Mouse (Mus musculus): Measurements from ENCODE around the gene Gm20388. TPM values are rescaled to one million over a fixed set of nuclear protein-coding genes. Genes with fewer than 3 reads are reported as not detected.

The Gm20388 gene
- polyA plus RNA-seq, 1 experiment from 2014 or later: not detected

DNA sequence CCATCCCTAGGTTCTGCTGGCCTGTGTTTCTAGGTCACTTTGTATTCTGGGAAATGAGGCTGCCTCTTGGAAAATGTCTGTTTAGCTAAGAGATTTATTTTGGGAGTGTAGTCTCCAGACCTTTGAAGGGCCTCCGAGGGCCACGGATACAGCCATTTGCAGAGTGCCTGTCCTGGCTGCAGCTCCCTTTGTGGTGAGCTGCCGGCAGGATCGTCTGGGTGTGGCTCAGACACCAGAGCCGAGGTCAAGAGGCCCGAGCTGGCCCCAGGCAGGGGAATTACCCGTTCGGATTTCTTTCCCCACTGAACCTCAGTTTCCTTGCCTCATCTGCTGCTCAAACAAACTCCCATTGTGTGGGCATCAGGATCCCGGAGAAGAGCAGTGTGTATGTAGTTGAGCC lies 125.5 kb downstream of the Gm20388 start:
- Histone ChIP-seq H3K27me3 (ENCODE audit: control insufficient read depth, insufficient read depth, low read length) (peaks cover 16% of the 10 kb centered on the region), H3K9me3 (ENCODE audit: control insufficient read depth, low read length) (no peaks in the 10 kb centered on the region), H3K4me3 (ENCODE audit: control insufficient read depth in 1 of 2, insufficient read depth in 1 of 2, low read depth in 1 of 2, low read length in 2 of 2) (no peak overlapping the region), H3K36me3 (ENCODE audit: control insufficient read depth, insufficient read depth, low read length) (no peaks in the 10 kb centered on the region), H3K9ac (ENCODE audit: low read length) (peak overlapping the region; percentile 12; the same call in 1 of the 2 replicates), H3K27ac (replicated peaks in 1 of 2; ENCODE audit: control insufficient read depth in 1 of 2, insufficient read depth in 1 of 2, low read depth in 2 of 2, low read length in 2 of 2) (peak overlapping the region in 1 of 2 experiments; percentile 14; a peak in 2 of 4 replicates), H3K4me1 (ENCODE audit: control insufficient read depth in 2 of 2, insufficient read depth in 2 of 2, low read length in 2 of 2) (peaks cover 29 to 41% of the 10 kb centered on the region in 2 experiments), H3K4me2 (ENCODE audit: low read length) (no peak overlapping the region)
- 14% methylated on average over 9 of the region's 9 CpGs for WGBS
- no peak for ATAC-seq (ENCODE audit: insufficient number of reproducible peaks, insufficient read depth, low FRiP score, low read depth)

GRCm38 (mm10) chr8:120036578-120036977 lies 125.9 kb downstream of the Gm20388 start:
- H3K27me3 ChIP-seq (ENCODE audit: control insufficient read depth, insufficient read depth, low read length): peaks cover 16% of the 10 kb centered on the region
- no peak overlapping the region for H3K4me2 ChIP-seq (ENCODE audit: low read length)
- H3K27ac ChIP-seq (replicated peaks in 1 of 2; ENCODE audit: control insufficient read depth in 1 of 2, insufficient read depth in 1 of 2, low read depth in 2 of 2, low read length in 2 of 2): peak overlapping the region in 1 of 2 experiments; percentile 14; a peak in 2 of 4 replicates
- WGBS: 77% methylated on average over 4 of the region's 4 CpGs
- H3K9me3 ChIP-seq (ENCODE audit: control insufficient read depth, low read length): no peaks in the 10 kb centered on the region
- H3K36me3 ChIP-seq (ENCODE audit: control insufficient read depth, insufficient read depth, low read length): no peaks in the 10 kb centered on the region
- peaks cover 29 to 46% of the 10 kb centered on the region in 2 experiments for H3K4me1 ChIP-seq (ENCODE audit: control insufficient read depth in 2 of 2, insufficient read depth in 2 of 2, low read length in 2 of 2)
- H3K4me3 ChIP-seq (ENCODE audit: control insufficient read depth in 1 of 2, insufficient read depth in 1 of 2, low read depth in 1 of 2, low read length in 2 of 2): no peak overlapping the region
- no peak for ATAC-seq (ENCODE audit: insufficient number of reproducible peaks, insufficient read depth, low FRiP score, low read depth)
- H3K9ac ChIP-seq (ENCODE audit: low read length): no peak overlapping the region

- peak; percentile 12; the same call in 1 of the 2 replicates for ATAC-seq (ENCODE audit: insufficient number of reproducible peaks, insufficient read depth, low FRiP score, low read depth)
- H3K4me1 ChIP-seq (ENCODE audit: control insufficient read depth in 2 of 2, insufficient read depth in 2 of 2, low read length in 2 of 2): peaks cover 29 to 46% of the 10 kb centered on the region in 2 experiments
- peaks cover 16% of the 10 kb centered on the region for H3K27me3 ChIP-seq (ENCODE audit: control insufficient read depth, insufficient read depth, low read length)
- WGBS: 23% methylated on average over 15 of the region's 15 CpGs
- H3K4me2 ChIP-seq (ENCODE audit: low read length): no peak overlapping the region; the same call in 1 of the 2 replicates
- no peak overlapping the region for H3K27ac ChIP-seq (replicated peaks in 1 of 2; ENCODE audit: control insufficient read depth in 1 of 2, insufficient read depth in 1 of 2, low read depth in 2 of 2, low read length in 2 of 2)
- H3K4me3 ChIP-seq (ENCODE audit: control insufficient read depth in 1 of 2, insufficient read depth in 1 of 2, low read depth in 1 of 2, low read length in 2 of 2): no peak overlapping the region
- no peaks in the 10 kb centered on the region for H3K9me3 ChIP-seq (ENCODE audit: control insufficient read depth, low read length)
- no peak overlapping the region for H3K9ac ChIP-seq (ENCODE audit: low read length)
- H3K36me3 ChIP-seq (ENCODE audit: control insufficient read depth, insufficient read depth, low read length): no peaks in the 10 kb centered on the region
Observed at GRCm38 (mm10) chr8:120037199-120037598, 126.6 kb downstream of the Gm20388 start.

GRCm38 (mm10) chr8:120037611-120038010 lies 127.0 kb downstream of the Gm20388 start:
- no peak overlapping the region for H3K9ac ChIP-seq (ENCODE audit: low read length)
- no peaks in the 10 kb centered on the region for H3K36me3 ChIP-seq (ENCODE audit: control insufficient read depth, insufficient read depth, low read length)
- no peak overlapping the region; the same call in 1 of the 2 replicates for H3K4me2 ChIP-seq (ENCODE audit: low read length)
- no peaks in the 10 kb centered on the region for H3K9me3 ChIP-seq (ENCODE audit: control insufficient read depth, low read length)
- no peak for ATAC-seq (ENCODE audit: insufficient number of reproducible peaks, insufficient read depth, low FRiP score, low read depth)
- WGBS: 72% methylated on average over 8 of the region's 8 CpGs
- H3K4me3 ChIP-seq (ENCODE audit: control insufficient read depth in 1 of 2, insufficient read depth in 1 of 2, low read depth in 1 of 2, low read length in 2 of 2): no peak overlapping the region
- H3K27me3 ChIP-seq (ENCODE audit: control insufficient read depth, insufficient read depth, low read length): peaks cover 16% of the 10 kb centered on the region
- no peak overlapping the region for H3K27ac ChIP-seq (replicated peaks in 1 of 2; ENCODE audit: control insufficient read depth in 1 of 2, insufficient read depth in 1 of 2, low read depth in 2 of 2, low read length in 2 of 2)
- peaks cover 29 to 46% of the 10 kb centered on the region in 2 experiments for H3K4me1 ChIP-seq (ENCODE audit: control insufficient read depth in 2 of 2, insufficient read depth in 2 of 2, low read length in 2 of 2)

DNA sequence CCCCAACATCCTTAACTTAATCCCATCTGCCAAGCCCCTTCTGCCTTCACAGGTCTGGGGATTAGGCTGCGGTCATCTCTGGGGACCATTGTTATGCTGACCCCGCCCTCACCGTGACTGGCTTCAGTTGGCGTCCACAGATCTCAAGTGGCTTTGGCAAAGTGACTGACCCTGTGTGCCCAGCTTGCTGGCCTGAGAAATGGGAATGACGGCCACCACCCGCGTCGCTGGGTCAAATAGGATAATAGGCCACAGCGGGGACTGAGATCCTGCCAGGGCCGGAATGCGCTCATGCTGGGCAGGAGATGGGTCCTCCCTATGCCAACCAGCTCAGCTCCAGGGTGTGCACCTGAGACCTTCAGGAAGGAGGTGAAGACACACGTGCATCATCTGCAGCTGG lies 128.1 kb downstream of the Gm20388 start:
- Histone ChIP-seq H3K9me3 (ENCODE audit: control insufficient read depth, low read length) (no peaks in the 10 kb centered on the region), H3K36me3 (ENCODE audit: control insufficient read depth, insufficient read depth, low read length) (no peaks in the 10 kb centered on the region), H3K27me3 (ENCODE audit: control insufficient read depth, insufficient read depth, low read length) (peaks cover 16% of the 10 kb centered on the region), H3K27ac (replicated peaks in 1 of 2; ENCODE audit: control insufficient read depth in 1 of 2, insufficient read depth in 1 of 2, low read depth in 2 of 2, low read length in 2 of 2) (no peak overlapping the region), H3K4me1 (ENCODE audit: control insufficient read depth in 2 of 2, insufficient read depth in 2 of 2, low read length in 2 of 2) (peaks cover 29 to 46% of the 10 kb centered on the region in 2 experiments), H3K4me3 (ENCODE audit: control insufficient read depth in 1 of 2, insufficient read depth in 1 of 2, low read depth in 1 of 2, low read length in 2 of 2) (no peak overlapping the region), H3K9ac (ENCODE audit: low read length) (no peak overlapping the region), H3K4me2 (ENCODE audit: low read length) (no peak overlapping the region)
- 93% methylated on average over 12 of the region's 12 CpGs for WGBS
- ATAC-seq (ENCODE audit: insufficient number of reproducible peaks, insufficient read depth, low FRiP score, low read depth): no peak

DNA sequence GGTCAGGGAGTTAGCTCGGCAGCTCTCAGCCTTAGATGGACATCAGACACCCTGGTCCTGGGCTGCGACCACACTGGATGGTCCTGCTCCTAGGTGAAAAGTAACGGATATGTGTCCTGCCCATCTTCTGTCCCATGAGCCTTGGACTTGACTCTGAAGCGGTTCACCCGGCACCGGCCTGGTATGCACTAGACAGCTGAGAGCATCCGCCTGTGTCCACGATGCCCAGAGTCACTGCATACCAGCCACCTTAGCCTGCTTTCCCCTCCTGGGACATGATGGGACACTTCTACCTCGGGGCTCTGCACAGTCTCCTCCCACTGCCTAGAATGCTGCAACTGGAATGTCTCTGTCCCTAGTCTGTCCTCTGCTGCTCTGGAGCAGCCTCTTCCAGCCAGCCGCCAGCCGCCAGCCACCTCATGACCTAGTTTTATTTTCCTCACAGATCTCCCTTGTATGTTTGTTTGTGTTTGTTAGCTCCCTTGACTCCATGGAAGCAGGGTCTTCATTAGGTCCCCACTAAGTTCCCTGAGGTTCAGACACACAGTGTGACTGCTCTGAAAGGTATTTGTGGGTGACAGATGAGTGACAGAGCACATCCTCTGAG lies 128.8 kb downstream of the Gm20388 start:
- Histone ChIP-seq H3K9ac (ENCODE audit: low read length) (no peak overlapping the region), H3K36me3 (ENCODE audit: control insufficient read depth, insufficient read depth, low read length) (no peaks in the 10 kb centered on the region), H3K4me3 (ENCODE audit: control insufficient read depth in 1 of 2, insufficient read depth in 1 of 2, low read depth in 1 of 2, low read length in 2 of 2) (no peak overlapping the region), H3K4me2 (ENCODE audit: low read length) (no peak overlapping the region), H3K27ac (replicated peaks in 1 of 2; ENCODE audit: control insufficient read depth in 1 of 2, insufficient read depth in 1 of 2, low read depth in 2 of 2, low read length in 2 of 2) (no peak overlapping the region), H3K9me3 (ENCODE audit: control insufficient read depth, low read length) (no peaks in the 10 kb centered on the region), H3K27me3 (ENCODE audit: control insufficient read depth, insufficient read depth, low read length) (peaks cover 16% of the 10 kb centered on the region), H3K4me1 (ENCODE audit: control insufficient read depth in 2 of 2, insufficient read depth in 2 of 2, low read length in 2 of 2) (peaks cover 29 to 46% of the 10 kb centered on the region in 2 experiments)
- 49% methylated on average over 11 of the region's 11 CpGs for WGBS
- ATAC-seq (ENCODE audit: insufficient number of reproducible peaks, insufficient read depth, low FRiP score, low read depth): no peak

DNA sequence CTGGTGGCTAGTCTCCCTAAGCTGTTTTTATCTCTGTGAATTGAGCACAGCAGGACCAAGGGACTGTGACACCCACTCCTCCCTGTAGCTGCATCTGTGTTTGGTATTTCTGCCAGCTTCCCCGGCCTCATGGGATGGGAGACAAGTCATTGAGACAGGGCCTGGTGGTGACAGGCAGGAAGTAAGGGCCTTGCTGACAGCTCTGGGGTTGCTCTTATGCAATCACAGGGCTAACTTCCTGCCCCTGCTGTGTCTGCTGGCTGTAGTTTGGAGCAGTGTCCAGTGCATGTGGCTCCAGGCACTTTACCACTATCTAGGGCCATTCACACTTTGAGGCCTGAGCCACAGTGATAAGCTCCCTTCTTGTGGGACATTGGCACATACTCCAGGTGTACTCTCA lies 130.2 kb downstream of the Gm20388 start:
- H3K4me2 ChIP-seq (ENCODE audit: low read length): no peak overlapping the region
- no peaks in the 10 kb centered on the region for H3K9me3 ChIP-seq (ENCODE audit: control insufficient read depth, low read length)
- ATAC-seq (ENCODE audit: insufficient number of reproducible peaks, insufficient read depth, low FRiP score, low read depth): peak; percentile 41
- no peak overlapping the region for H3K9ac ChIP-seq (ENCODE audit: low read length)
- H3K4me3 ChIP-seq (ENCODE audit: control insufficient read depth in 1 of 2, insufficient read depth in 1 of 2, low read depth in 1 of 2, low read length in 2 of 2): no peak overlapping the region
- H3K4me1 ChIP-seq (ENCODE audit: control insufficient read depth in 2 of 2, insufficient read depth in 2 of 2, low read length in 2 of 2): peaks cover 28 to 47% of the 10 kb centered on the region in 2 experiments
- WGBS: 0% methylated on average over 1 of the region's 1 CpGs
- H3K36me3 ChIP-seq (ENCODE audit: control insufficient read depth, insufficient read depth, low read length): no peaks in the 10 kb centered on the region
- peak overlapping the region; percentile 14 to 64; a peak in 2 of 4 replicates for H3K27ac ChIP-seq (replicated peaks in 1 of 2; ENCODE audit: control insufficient read depth in 1 of 2, insufficient read depth in 1 of 2, low read depth in 2 of 2, low read length in 2 of 2)
- H3K27me3 ChIP-seq (ENCODE audit: control insufficient read depth, insufficient read depth, low read length): peaks cover 16% of the 10 kb centered on the region

All from heart, embryonic 14.5 days (tissue).